Mouse (Mus musculus): Measurements from ENCODE around the gene Fgfr2. TPM values are rescaled to one million over a fixed set of nuclear protein-coding genes. Genes with fewer than 3 reads are reported as not detected.

Fgfr2 gene
- polyA plus RNA-seq, 1 experiment from 2014 or later = 24.1 TPM

DNA sequence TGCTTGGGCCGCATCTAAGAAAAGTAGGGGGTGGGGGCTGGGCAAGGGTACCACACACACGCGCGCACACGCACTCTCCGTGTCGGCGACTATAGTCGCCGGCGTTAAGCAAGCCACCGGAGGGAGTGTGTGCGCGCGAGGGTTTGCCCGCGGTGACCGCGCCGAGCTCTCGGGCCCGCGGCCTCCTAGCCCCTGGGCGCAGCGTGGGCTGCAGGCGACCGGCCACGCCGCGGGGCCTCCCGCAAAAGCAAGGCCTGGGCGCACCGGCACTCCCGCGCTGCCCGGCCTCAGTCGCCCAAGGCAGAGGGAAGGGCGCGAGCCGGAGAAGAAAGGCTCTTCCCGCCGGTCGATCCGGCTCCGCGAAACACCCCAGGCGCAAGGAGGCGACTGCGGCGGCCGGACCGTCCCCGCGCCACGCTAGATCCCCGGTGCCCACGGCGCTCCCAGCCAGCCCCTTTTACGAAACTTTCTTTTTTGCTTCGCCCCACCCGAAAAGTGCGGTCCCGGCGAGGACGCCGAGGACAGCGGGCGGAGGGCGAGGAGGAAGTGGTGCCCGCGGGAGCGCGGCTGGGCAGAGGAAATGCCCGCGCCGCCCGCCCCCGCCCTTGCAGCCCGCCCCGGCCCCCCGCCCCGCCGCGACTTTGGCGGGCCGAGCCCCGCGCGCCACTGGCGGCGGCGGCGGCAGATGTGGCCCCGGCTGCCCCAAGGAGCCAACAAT lies 1.3 kb downstream of the Fgfr2 start:
- Histone ChIP-seq H3K27me3 (replicated peaks; ENCODE audit: control insufficient read depth, insufficient read depth, low read length) (peaks cover 2% of the 10 kb centered on the region; the same call in 1 of the 2 replicates), H3K36me3 (ENCODE audit: control insufficient read depth, insufficient read depth, low read length) (no peaks in the 10 kb centered on the region), H3K27ac (ENCODE audit: low read depth, low read length) (peak overlapping the region; percentile 94), H3K9me3 (ENCODE audit: control insufficient read depth, low read length) (no peaks in the 10 kb centered on the region), H3K9ac (ENCODE audit: low read depth, low read length) (peak overlapping the region; percentile 93), H3K4me3 (ENCODE audit: low read length) (peak overlapping the region; percentile 94), H3K4me1 (ENCODE audit: control insufficient read depth, insufficient read depth, low read depth, low read length) (peaks cover 28% of the 10 kb centered on the region), H3K4me2 (ENCODE audit: low read length) (peak overlapping the region; percentile 100)
- peak; percentile 32; the same call in 1 of the 2 replicates for ATAC-seq
- WGBS = under 1% methylated on average over 80 of the region's 94 CpGs

DNA sequence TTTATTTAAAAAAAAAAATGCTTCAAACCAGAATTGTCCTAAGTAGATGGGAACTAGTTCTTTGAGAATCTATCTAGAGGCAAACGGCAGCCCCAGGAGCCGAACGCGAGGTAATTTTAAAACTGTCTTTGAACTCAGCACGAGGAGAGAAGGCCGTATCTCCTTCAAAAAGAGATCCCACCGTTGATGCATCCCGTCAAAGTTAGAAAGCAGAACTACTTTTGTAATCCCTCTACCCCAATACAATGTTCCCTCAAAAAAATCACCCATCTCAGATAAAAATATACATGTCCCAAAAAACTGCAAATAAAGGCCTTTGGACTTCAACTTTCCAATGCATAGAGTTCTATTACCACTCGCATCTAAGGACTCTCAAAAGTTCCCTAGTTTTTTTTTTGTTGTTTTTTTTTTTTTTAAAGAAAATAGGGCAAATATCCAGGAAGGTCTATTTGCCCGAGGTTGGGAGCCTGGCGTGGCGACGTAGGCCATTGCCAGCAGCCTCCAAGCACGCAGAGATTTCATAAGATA lies 2.0 kb downstream of the Fgfr2 start:
- Histone ChIP-seq H3K4me3 (ENCODE audit: low read length) (peak overlapping the region; percentile 94), H3K9ac (ENCODE audit: low read depth, low read length) (peak overlapping the region; percentile 93), H3K27ac (ENCODE audit: low read depth, low read length) (peak overlapping the region; percentile 94), H3K9me3 (ENCODE audit: control insufficient read depth, low read length) (no peaks in the 10 kb centered on the region), H3K36me3 (ENCODE audit: control insufficient read depth, insufficient read depth, low read length) (no peaks in the 10 kb centered on the region), H3K4me2 (ENCODE audit: low read length) (peak overlapping the region; percentile 100), H3K4me1 (ENCODE audit: control insufficient read depth, insufficient read depth, low read depth, low read length) (peaks cover 33% of the 10 kb centered on the region), H3K27me3 (replicated peaks; ENCODE audit: control insufficient read depth, insufficient read depth, low read length) (peaks cover 2% of the 10 kb centered on the region; the same call in 1 of the 2 replicates)
- no peak for ATAC-seq
- under 1% methylated on average over 14 of the region's 14 CpGs for WGBS

GRCm38 (mm10) chr7:133120221-133120751 lies 2.9 kb downstream of the Fgfr2 start:
- 6% methylated on average over 15 of the region's 15 CpGs for WGBS
- Histone ChIP-seq H3K4me1 (ENCODE audit: control insufficient read depth, insufficient read depth, low read depth, low read length) (peaks cover 41% of the 10 kb centered on the region), H3K4me2 (ENCODE audit: low read length) (peak overlapping the region; percentile 100), H3K4me3 (ENCODE audit: low read length) (peak overlapping the region; percentile 27), H3K27ac (ENCODE audit: low read depth, low read length) (peak overlapping the region; percentile 7; the same call in 1 of the 2 replicates), H3K36me3 (ENCODE audit: control insufficient read depth, insufficient read depth, low read length) (no peaks in the 10 kb centered on the region), H3K9ac (ENCODE audit: low read depth, low read length) (peak overlapping the region; percentile 38), H3K27me3 (replicated peaks; ENCODE audit: control insufficient read depth, insufficient read depth, low read length) (0 out of 2 replicates have a peak, but pooled peaks cover 2% of the 10 kb centered on the region), H3K9me3 (ENCODE audit: control insufficient read depth, low read length) (no peaks in the 10 kb centered on the region)
- no peak for ATAC-seq

DNA sequence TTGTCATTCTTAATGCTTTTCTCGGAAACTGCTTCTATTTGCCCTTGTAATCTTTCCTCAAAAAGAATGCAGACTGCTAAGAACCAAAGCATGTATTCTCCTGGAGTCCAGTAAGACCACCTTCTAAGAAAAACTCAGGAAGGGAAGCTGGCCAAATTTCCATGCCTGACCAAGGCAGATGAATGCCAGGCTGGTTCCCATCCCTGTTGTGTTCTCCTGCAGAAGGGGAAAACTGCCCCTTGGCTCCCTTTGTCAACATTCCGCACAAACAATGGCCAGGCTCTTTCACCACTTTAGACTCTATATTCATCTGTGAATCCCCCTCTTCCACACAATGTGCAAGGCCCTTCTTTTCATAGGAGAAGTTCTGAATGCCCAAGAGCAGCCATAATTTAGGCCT lies 5.3 kb downstream of the Fgfr2 start:
- H3K36me3 ChIP-seq (ENCODE audit: control insufficient read depth, insufficient read depth, low read length) = no peaks in the 10 kb centered on the region
- no peaks in the 10 kb centered on the region for H3K9me3 ChIP-seq (ENCODE audit: control insufficient read depth, low read length)
- no peaks in the 10 kb centered on the region for H3K27me3 ChIP-seq (replicated peaks; ENCODE audit: control insufficient read depth, insufficient read depth, low read length)
- H3K4me2 ChIP-seq (ENCODE audit: low read length) = no peak overlapping the region
- no peak overlapping the region for H3K27ac ChIP-seq (ENCODE audit: low read depth, low read length)
- ATAC-seq = no peak
- no peak overlapping the region for H3K9ac ChIP-seq (ENCODE audit: low read depth, low read length)
- peaks cover 42% of the 10 kb centered on the region for H3K4me1 ChIP-seq (ENCODE audit: control insufficient read depth, insufficient read depth, low read depth, low read length)
- H3K4me3 ChIP-seq (ENCODE audit: low read length) = no peak overlapping the region
- 20% methylated on average over 2 of the region's 2 CpGs for WGBS

DNA sequence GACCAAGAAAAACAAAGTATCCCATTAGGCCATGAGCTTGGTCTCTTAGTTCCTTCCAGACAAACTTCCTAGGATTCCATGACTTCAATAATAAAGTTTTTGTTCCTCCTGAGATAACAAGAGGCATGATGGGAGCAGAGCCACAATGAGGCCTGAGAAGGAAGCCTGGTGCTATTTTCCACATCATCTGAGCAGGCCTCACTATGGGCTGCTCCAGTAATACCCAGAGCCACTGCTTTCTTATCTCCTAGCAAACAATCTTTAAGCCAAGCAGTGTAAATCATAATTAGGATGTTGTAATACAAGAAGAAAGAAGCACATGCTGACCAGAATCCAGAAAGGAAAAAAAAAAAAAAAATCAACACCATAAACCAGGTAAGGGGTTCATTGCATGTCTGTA lies 6.6 kb downstream of the Fgfr2 start:
- Histone ChIP-seq H3K4me2 (ENCODE audit: low read length) (no peak overlapping the region), H3K27me3 (replicated peaks; ENCODE audit: control insufficient read depth, insufficient read depth, low read length) (no peaks in the 10 kb centered on the region), H3K27ac (ENCODE audit: low read depth, low read length) (peak overlapping the region; percentile 17; the same call in 1 of the 2 replicates), H3K4me1 (ENCODE audit: control insufficient read depth, insufficient read depth, low read depth, low read length) (peaks cover 53% of the 10 kb centered on the region), H3K36me3 (ENCODE audit: control insufficient read depth, insufficient read depth, low read length) (no peaks in the 10 kb centered on the region), H3K9ac (ENCODE audit: low read depth, low read length) (no peak overlapping the region), H3K4me3 (ENCODE audit: low read length) (no peak overlapping the region), H3K9me3 (ENCODE audit: control insufficient read depth, low read length) (no peaks in the 10 kb centered on the region)
- no peak for ATAC-seq

DNA sequence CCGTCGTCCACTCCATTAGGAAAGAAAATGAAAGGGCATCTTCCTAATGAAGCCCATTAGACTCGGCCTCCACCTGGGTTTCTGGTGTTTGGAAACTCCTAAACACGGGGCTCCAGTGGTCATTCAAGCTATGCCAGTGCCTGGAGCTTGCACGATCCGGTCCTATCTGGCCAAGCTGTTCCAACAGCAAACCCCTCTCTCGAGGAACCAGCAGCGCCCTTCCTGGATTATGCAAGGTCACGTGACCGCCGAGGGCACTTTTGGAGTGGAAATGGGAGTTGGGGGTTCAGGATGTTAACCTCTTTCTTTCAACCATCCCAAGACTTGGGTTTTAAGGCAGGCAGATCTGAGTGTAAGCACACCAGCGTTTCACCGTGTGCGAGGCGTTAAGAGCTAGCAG lies 7.3 kb downstream of the Fgfr2 start:
- Histone ChIP-seq H3K4me3 (ENCODE audit: low read length) (no peak overlapping the region), H3K4me1 (ENCODE audit: control insufficient read depth, insufficient read depth, low read depth, low read length) (peaks cover 51% of the 10 kb centered on the region), H3K27me3 (replicated peaks; ENCODE audit: control insufficient read depth, insufficient read depth, low read length) (no peaks in the 10 kb centered on the region), H3K27ac (ENCODE audit: low read depth, low read length) (peak overlapping the region; percentile 17; the same call in 1 of the 2 replicates), H3K9me3 (ENCODE audit: control insufficient read depth, low read length) (no peaks in the 10 kb centered on the region), H3K9ac (ENCODE audit: low read depth, low read length) (no peak overlapping the region), H3K36me3 (ENCODE audit: control insufficient read depth, insufficient read depth, low read length) (no peaks in the 10 kb centered on the region), H3K4me2 (ENCODE audit: low read length) (peak overlapping the region; percentile 38)
- ATAC-seq = no peak
- WGBS = 16% methylated on average over 15 of the region's 15 CpGs

DNA sequence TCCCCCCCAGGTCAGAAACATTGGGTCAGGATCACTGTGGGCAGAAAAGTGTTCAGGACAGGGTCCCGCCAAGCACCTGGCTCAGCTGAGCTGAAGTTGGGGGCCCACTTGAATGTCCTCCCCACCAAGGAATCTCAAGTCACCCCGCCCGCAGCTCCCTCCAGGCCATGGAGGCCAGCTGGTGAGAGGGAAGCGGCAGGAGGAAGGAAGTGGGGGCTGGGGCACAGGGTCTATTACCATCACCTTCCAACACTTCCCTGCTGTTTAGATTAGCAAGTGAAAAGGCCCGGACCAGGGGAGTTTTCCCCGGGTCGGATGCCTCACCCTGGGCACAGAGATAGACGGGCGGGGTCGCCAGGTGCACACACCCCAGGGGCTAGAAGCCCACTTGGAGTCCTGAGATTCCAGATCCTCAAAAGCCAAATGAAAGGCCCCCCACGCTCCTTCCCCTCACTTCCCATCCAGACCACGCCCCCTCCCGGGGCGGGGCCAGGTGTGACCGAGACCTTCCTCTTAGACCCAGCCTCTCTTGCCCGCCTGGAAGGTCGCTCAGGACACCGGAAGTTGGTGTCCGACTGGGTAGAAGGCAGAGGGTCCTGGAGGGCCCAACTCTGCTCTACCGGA lies 8.2 kb downstream of the Fgfr2 start:
- peaks cover 46% of the 10 kb centered on the region for H3K4me1 ChIP-seq (ENCODE audit: control insufficient read depth, insufficient read depth, low read depth, low read length)
- H3K4me2 ChIP-seq (ENCODE audit: low read length) = peak overlapping the region; percentile 22
- ATAC-seq = no peak
- H3K27ac ChIP-seq (ENCODE audit: low read depth, low read length) = no peak overlapping the region
- no peak overlapping the region for H3K4me3 ChIP-seq (ENCODE audit: low read length)
- H3K9me3 ChIP-seq (ENCODE audit: control insufficient read depth, low read length) = no peaks in the 10 kb centered on the region
- H3K36me3 ChIP-seq (ENCODE audit: control insufficient read depth, insufficient read depth, low read length) = no peaks in the 10 kb centered on the region
- no peak overlapping the region for H3K9ac ChIP-seq (ENCODE audit: low read depth, low read length)
- H3K27me3 ChIP-seq (replicated peaks; ENCODE audit: control insufficient read depth, insufficient read depth, low read length) = no peaks in the 10 kb centered on the region
- 16% methylated on average over 20 of the region's 20 CpGs for WGBS

GRCm38 (mm10) chr7:133113185-133113895 lies 9.8 kb downstream of the Fgfr2 start:
- Histone ChIP-seq H3K27ac (ENCODE audit: low read depth, low read length) (no peak overlapping the region), H3K4me3 (ENCODE audit: low read length) (no peak overlapping the region), H3K36me3 (ENCODE audit: control insufficient read depth, insufficient read depth, low read length) (no peaks in the 10 kb centered on the region), H3K27me3 (replicated peaks; ENCODE audit: control insufficient read depth, insufficient read depth, low read length) (no peaks in the 10 kb centered on the region), H3K9ac (ENCODE audit: low read depth, low read length) (no peak overlapping the region), H3K4me2 (ENCODE audit: low read length) (no peak overlapping the region), H3K9me3 (ENCODE audit: control insufficient read depth, low read length) (no peaks in the 10 kb centered on the region), H3K4me1 (ENCODE audit: control insufficient read depth, insufficient read depth, low read depth, low read length) (peaks cover 43% of the 10 kb centered on the region)
- 75% methylated on average over 8 of the region's 8 CpGs for WGBS
- peak; percentile 44 for ATAC-seq
